Mouse (Mus musculus): ENCODE results near the gene Lbhd1. TPM values are rescaled to one million over a fixed set of nuclear protein-coding genes. Genes with fewer than 3 reads are reported as not detected.

The Lbhd1 gene
- polyA plus RNA-seq, 1 experiment from 2014 or later: 30.5 TPM

GRCm38 (mm10) chr19:8936736-8937135 is 53.2 kb downstream of the Lbhd1 start:
- Histone ChIP-seq H3K27ac (ENCODE audit: low read length) (no peak overlapping the region), H3K4me2 (ENCODE audit: low read length) (no peak overlapping the region), H3K36me3 (ENCODE audit: control insufficient read depth, insufficient read depth, low read length) (peaks cover 3% of the 10 kb centered on the region; the same call in 1 of the 2 replicates), H3K9me3 (replicated peaks; ENCODE audit: control insufficient read depth, low read length, poor library complexity, severe bottlenecking) (no peaks in the 10 kb centered on the region), H3K9ac (ENCODE audit: low read depth, low read length) (no peak overlapping the region), H3K27me3 (ENCODE audit: control insufficient read depth, insufficient read depth, low read depth, low read length) (no peaks in the 10 kb centered on the region), H3K4me3 (ENCODE audit: low read depth, low read length) (no peak overlapping the region), H3K4me1 (ENCODE audit: control insufficient read depth, insufficient read depth, low read length) (peaks cover 4% of the 10 kb centered on the region; the same call in 1 of the 2 replicates)
- no peak for ATAC-seq
- 86% methylated on average over 2 of the region's 2 CpGs for WGBS

- Histone ChIP-seq H3K36me3 (ENCODE audit: control insufficient read depth, insufficient read depth, low read length) (peaks cover 6% of the 10 kb centered on the region), H3K9me3 (replicated peaks; ENCODE audit: control insufficient read depth, low read length, poor library complexity, severe bottlenecking) (no peaks in the 10 kb centered on the region), H3K27ac (ENCODE audit: low read length) (no peak overlapping the region), H3K9ac (ENCODE audit: low read depth, low read length) (no peak overlapping the region), H3K4me1 (ENCODE audit: control insufficient read depth, insufficient read depth, low read length) (peaks cover 28% of the 10 kb centered on the region), H3K27me3 (ENCODE audit: control insufficient read depth, insufficient read depth, low read depth, low read length) (no peaks in the 10 kb centered on the region), H3K4me3 (ENCODE audit: low read depth, low read length) (no peak overlapping the region), H3K4me2 (ENCODE audit: low read length) (no peak overlapping the region)
- no peak for ATAC-seq
- WGBS: 81% methylated on average over 15 of the region's 15 CpGs
Measured at GRCm38 (mm10) chr19:8940526-8941133, 57.1 kb downstream of the Lbhd1 start.

- H3K27ac ChIP-seq (ENCODE audit: low read length): peak overlapping the region; percentile 44; the same call in 1 of the 2 replicates
- H3K4me1 ChIP-seq (ENCODE audit: control insufficient read depth, insufficient read depth, low read length): peaks cover 28% of the 10 kb centered on the region
- H3K4me2 ChIP-seq (ENCODE audit: low read length): peak overlapping the region; percentile 57
- no peaks in the 10 kb centered on the region for H3K9me3 ChIP-seq (replicated peaks; ENCODE audit: control insufficient read depth, low read length, poor library complexity, severe bottlenecking)
- peaks cover 11% of the 10 kb centered on the region for H3K36me3 ChIP-seq (ENCODE audit: control insufficient read depth, insufficient read depth, low read length)
- peak; percentile 51 for ATAC-seq
- H3K4me3 ChIP-seq (ENCODE audit: low read depth, low read length): peak overlapping the region; percentile 92
- no peaks in the 10 kb centered on the region for H3K27me3 ChIP-seq (ENCODE audit: control insufficient read depth, insufficient read depth, low read depth, low read length)
- WGBS: 34% methylated on average over 10 of the region's 10 CpGs
- peak overlapping the region; percentile 64 for H3K9ac ChIP-seq (ENCODE audit: low read depth, low read length)
Measured at GRCm38 (mm10) chr19:8941136-8941514, 57.6 kb downstream of the Lbhd1 start.

GRCm38 (mm10) chr19:8941515-8942217 is 58.1 kb downstream of the Lbhd1 start, which contains the start of gene Mta2:
Gene Mta2 (plus strand): TSS chr19:8941875.
- no peaks in the 10 kb centered on the region for H3K27me3 ChIP-seq (ENCODE audit: control insufficient read depth, insufficient read depth, low read depth, low read length)
- peaks cover 13% of the 10 kb centered on the region for H3K36me3 ChIP-seq (ENCODE audit: control insufficient read depth, insufficient read depth, low read length)
- H3K4me2 ChIP-seq (ENCODE audit: low read length): peak within 1 kb of the TSS; percentile 57
- H3K9ac ChIP-seq (ENCODE audit: low read depth, low read length): peak within 1 kb of the TSS; percentile 98
- peaks cover 28% of the 10 kb centered on the region for H3K4me1 ChIP-seq (ENCODE audit: control insufficient read depth, insufficient read depth, low read length)
- peak; percentile 97 for ATAC-seq
- H3K4me3 ChIP-seq (ENCODE audit: low read depth, low read length): peak within 1 kb of the TSS; percentile 92
- H3K9me3 ChIP-seq (replicated peaks; ENCODE audit: control insufficient read depth, low read length, poor library complexity, severe bottlenecking): no peaks in the 10 kb centered on the region
- H3K27ac ChIP-seq (ENCODE audit: low read length): peak within 1 kb of the TSS; percentile 96
- under 1% methylated on average over 63 of the region's 64 CpGs for WGBS

Small RNAs within 50 kb of the gene (microRNA-seq; reads per million reads assigned to microRNA genes)
- gene Mir5136: 0.69 reads per million

Other genes starting within 250 kb of the Lbhd1 start
- 0.53 and 0.65 TPM in 2 replicates for gene Chrm1, start 219.9 kb upstream of the Lbhd1 start, polyA plus RNA-seq (2015; fragmentation: Nextera tagmentation; extraction: Ambion mirVana)
- 176 and 182 TPM in 2 replicates for gene Slc3a2, start 160.4 kb upstream of the Lbhd1 start, polyA plus RNA-seq (2015; fragmentation: Nextera tagmentation; extraction: Ambion mirVana)
- 93.1 and 95.9 TPM in 2 replicates for gene Wdr74, start 147.9 kb upstream of the Lbhd1 start, polyA plus RNA-seq (2015; fragmentation: Nextera tagmentation; extraction: Ambion mirVana)
- 1.2 and 1.8 TPM in 2 replicates for gene 1700092M07Rik, start 143.0 kb upstream of the Lbhd1 start, polyA plus RNA-seq (2015; fragmentation: Nextera tagmentation; extraction: Ambion mirVana)
- gene Stx5a, start 142.3 kb upstream of the Lbhd1 start, polyA plus RNA-seq (2015; fragmentation: Nextera tagmentation; extraction: Ambion mirVana): 122 and 123 TPM in 2 replicates
- 146 and 169 TPM in 2 replicates for gene Nxf1, start 126.7 kb upstream of the Lbhd1 start, polyA plus RNA-seq (2015; fragmentation: Nextera tagmentation; extraction: Ambion mirVana)
- 195 and 202 TPM in 2 replicates for gene Tmem223, start 112.7 kb upstream of the Lbhd1 start, polyA plus RNA-seq (2015; fragmentation: Nextera tagmentation; extraction: Ambion mirVana)
- 26.4 and 26.6 TPM in 2 replicates for gene Tmem179b, start 109.3 kb upstream of the Lbhd1 start, polyA plus RNA-seq (2015; fragmentation: Nextera tagmentation; extraction: Ambion mirVana)
- gene Taf6l, start 97.3 kb upstream of the Lbhd1 start, polyA plus RNA-seq (2015; fragmentation: Nextera tagmentation; extraction: Ambion mirVana): 30.7 and 32.9 TPM in 2 replicates
- gene Polr2g, start 85.2 kb upstream of the Lbhd1 start, polyA plus RNA-seq (2015; fragmentation: Nextera tagmentation; extraction: Ambion mirVana): 136 and 140 TPM in 2 replicates
- gene Zbtb3, start 81.2 kb upstream of the Lbhd1 start, polyA plus RNA-seq (2015; fragmentation: Nextera tagmentation; extraction: Ambion mirVana): 7.6 and 8.9 TPM in 2 replicates
- 55.0 and 61.6 TPM in 2 replicates for gene Ttc9c, start 64.4 kb upstream of the Lbhd1 start, polyA plus RNA-seq (2015; fragmentation: Nextera tagmentation; extraction: Ambion mirVana)
- 5.3 and 6.2 TPM in 2 replicates for gene Hnrnpul2, start 63.7 kb upstream of the Lbhd1 start, polyA plus RNA-seq (2015; fragmentation: Nextera tagmentation; extraction: Ambion mirVana)
- gene AC129217.1, start 54.0 kb upstream of the Lbhd1 start, polyA plus RNA-seq (2015; fragmentation: Nextera tagmentation; extraction: Ambion mirVana): not detected in 2 replicates
- 101 and 105 TPM in 2 replicates for gene Bscl2, start 46.3 kb upstream of the Lbhd1 start, polyA plus RNA-seq (2015; fragmentation: Nextera tagmentation; extraction: Ambion mirVana)
- gene Gng3, start 44.5 kb upstream of the Lbhd1 start, polyA plus RNA-seq (2015; fragmentation: Nextera tagmentation; extraction: Ambion mirVana): 477 and 539 TPM in 2 replicates
- gene Lrrn4cl, start 33.0 kb upstream of the Lbhd1 start, polyA plus RNA-seq (2015; fragmentation: Nextera tagmentation; extraction: Ambion mirVana): 0.62 and 0.92 TPM in 2 replicates
- 130 and 142 TPM in 2 replicates for gene Ubxn1, start 12.2 kb upstream of the Lbhd1 start, polyA plus RNA-seq (2015; fragmentation: Nextera tagmentation; extraction: Ambion mirVana)
- 54.5 and 59.8 TPM in 2 replicates for gene Uqcc3, start 2.8 kb upstream of the Lbhd1 start, polyA plus RNA-seq (2015; fragmentation: Nextera tagmentation; extraction: Ambion mirVana)
- gene Gm49403, start 198 bp downstream of the Lbhd1 start, polyA plus RNA-seq (2015; fragmentation: Nextera tagmentation; extraction: Ambion mirVana): not detected in 2 replicates
- gene 1810009A15Rik, start 5.1 kb downstream of the Lbhd1 start, polyA plus RNA-seq (2015; fragmentation: Nextera tagmentation; extraction: Ambion mirVana): 35.4 and 39.2 TPM in 2 replicates
- gene Gm49416, start 5.2 kb downstream of the Lbhd1 start, polyA plus RNA-seq (2015; fragmentation: Nextera tagmentation; extraction: Ambion mirVana): 0.43 TPM in 1 of 2 replicates, not detected in the other
- gene Ints5, start 9.3 kb downstream of the Lbhd1 start, polyA plus RNA-seq (2015; fragmentation: Nextera tagmentation; extraction: Ambion mirVana): 29.2 and 30.9 TPM in 2 replicates
- gene Ganab, start 14.3 kb downstream of the Lbhd1 start, polyA plus RNA-seq (2015; fragmentation: Nextera tagmentation; extraction: Ambion mirVana): 76.8 and 84.0 TPM in 2 replicates
- 87.8 and 95.7 TPM in 2 replicates for gene B3gat3, start 36.6 kb downstream of the Lbhd1 start, polyA plus RNA-seq (2015; fragmentation: Nextera tagmentation; extraction: Ambion mirVana)
- 1.4 and 2.2 TPM in 2 replicates for gene Rom1, start 45.6 kb downstream of the Lbhd1 start, polyA plus RNA-seq (2015; fragmentation: Nextera tagmentation; extraction: Ambion mirVana)
- gene Eml3, start 45.8 kb downstream of the Lbhd1 start, polyA plus RNA-seq (2015; fragmentation: Nextera tagmentation; extraction: Ambion mirVana): 8.6 and 9.1 TPM in 2 replicates
- 108 and 121 TPM in 2 replicates for gene Mta2, start 58.1 kb downstream of the Lbhd1 start, polyA plus RNA-seq (2015; fragmentation: Nextera tagmentation; extraction: Ambion mirVana)
- 25.6 and 26.2 TPM in 2 replicates for gene Tut1, start 70.1 kb downstream of the Lbhd1 start, polyA plus RNA-seq (2015; fragmentation: Nextera tagmentation; extraction: Ambion mirVana)
- 283 and 293 TPM in 2 replicates for gene Eef1g, start 83.3 kb downstream of the Lbhd1 start, polyA plus RNA-seq (2015; fragmentation: Nextera tagmentation; extraction: Ambion mirVana)
- gene Ahnak, start 105.6 kb downstream of the Lbhd1 start, polyA plus RNA-seq (2015; fragmentation: Nextera tagmentation; extraction: Ambion mirVana): 2.7 and 3.2 TPM in 2 replicates
- not detected in 2 replicates for gene Scgb1a1, start 204.2 kb downstream of the Lbhd1 start, polyA plus RNA-seq (2015; fragmentation: Nextera tagmentation; extraction: Ambion mirVana)